Mouse (Mus musculus): Measurements from ENCODE around the gene Ezr. TPM values are rescaled to one million over a fixed set of nuclear protein-coding genes. Genes with fewer than 3 reads are reported as not detected.
A peak's percentile ranks its signal among the peaks of the same experiment; 100 is the strongest.

Ezr gene
- polyA plus RNA-seq, 1 experiment from 2014 or later: 288 TPM

GRCm38 (mm10) chr17:6736306-6737272 is 46.0 kb downstream of the Ezr start:
- Histone ChIP-seq H3K9me3 (ENCODE audit: low read length) (no peaks in the 10 kb centered on the region), H3K4me1 (ENCODE audit: insufficient read depth, low read depth, low read length) (peaks cover 5% of the 10 kb centered on the region; the same call in 1 of the 2 replicates), H3K27ac (ENCODE audit: low read length) (peak overlapping the region; percentile 57; the same call in 1 of the 2 replicates), H3K27me3 (replicated peaks; ENCODE audit: insufficient read depth, low read length) (no peaks in the 10 kb centered on the region), H3K9ac (replicated peaks; ENCODE audit: low read depth) (no peak overlapping the region), H3K36me3 (ENCODE audit: insufficient read depth, low read length) (peaks cover 18% of the 10 kb centered on the region), H3K4me2 (replicated peaks; ENCODE audit: low read depth, low read length) (no peak overlapping the region), H3K4me3 (ENCODE audit: low read depth, low read length) (no peak overlapping the region)
- DNase-seq (ENCODE audit: low spot score) (peak; percentile 70), ATAC-seq (peak; percentile 52)
- WGBS: 45% methylated on average over 15 of the region's 15 CpGs
- TF ChIP-seq CTCF (IDR thresholded peaks at IDR 0.05): no peak
- TF ChIP-seq EP300 (IDR thresholded peaks at IDR 0.05): no peak

DNA sequence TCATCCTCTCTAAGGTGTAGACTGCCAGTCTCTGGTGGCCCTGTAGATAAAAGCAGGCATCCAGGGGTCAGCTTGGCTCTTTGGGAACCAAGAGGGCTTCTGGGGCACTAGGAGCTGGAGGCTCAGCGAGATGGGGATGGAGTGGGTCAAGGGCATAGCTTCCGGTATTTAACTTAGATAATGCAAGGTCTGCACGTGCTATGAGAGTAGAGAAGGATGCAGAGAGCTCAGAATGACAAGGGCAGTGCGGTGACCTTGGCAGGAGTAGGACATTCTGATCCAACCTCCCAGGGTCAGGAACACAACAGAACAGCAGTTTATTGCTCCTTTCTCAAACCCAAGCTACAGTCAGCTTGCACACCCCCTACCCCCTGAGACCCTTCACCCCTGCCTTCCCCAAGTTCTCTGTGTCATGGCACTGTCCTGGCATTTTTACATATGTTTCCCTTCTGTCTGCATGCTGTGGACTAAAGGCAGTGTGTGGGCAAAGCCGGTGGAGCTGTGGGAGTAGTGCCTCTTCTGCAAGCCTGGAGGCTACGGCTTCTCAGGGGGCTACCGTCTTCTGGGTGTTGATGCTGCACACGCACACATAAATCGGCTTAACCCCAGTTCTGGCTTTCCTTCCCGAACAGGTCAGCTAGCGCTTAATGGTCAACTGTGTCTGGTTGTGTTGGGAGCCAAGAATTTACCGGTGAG is 47.7 kb downstream of the Ezr start:
- no peak overlapping the region for H3K9ac ChIP-seq (replicated peaks; ENCODE audit: low read depth)
- 0 out of 2 replicates have a peak, but pooled peaks cover 5% of the 10 kb centered on the region for H3K4me1 ChIP-seq (ENCODE audit: insufficient read depth, low read depth, low read length)
- DNase-seq (ENCODE audit: low spot score): no peak
- no peaks in the 10 kb centered on the region for H3K9me3 ChIP-seq (ENCODE audit: low read length)
- no peaks in the 10 kb centered on the region for H3K27me3 ChIP-seq (replicated peaks; ENCODE audit: insufficient read depth, low read length)
- no peak overlapping the region for H3K4me2 ChIP-seq (replicated peaks; ENCODE audit: low read depth, low read length)
- 86% methylated on average over 12 of the region's 12 CpGs for WGBS
- no peak for TF ChIP-seq CTCF (IDR thresholded peaks at IDR 0.05)
- no peak for TF ChIP-seq EP300 (IDR thresholded peaks at IDR 0.05)
- no peak overlapping the region for H3K27ac ChIP-seq (ENCODE audit: low read length)
- H3K36me3 ChIP-seq (ENCODE audit: insufficient read depth, low read length): peaks cover 12% of the 10 kb centered on the region
- ATAC-seq: no peak
- no peak overlapping the region for H3K4me3 ChIP-seq (ENCODE audit: low read depth, low read length)

DNA sequence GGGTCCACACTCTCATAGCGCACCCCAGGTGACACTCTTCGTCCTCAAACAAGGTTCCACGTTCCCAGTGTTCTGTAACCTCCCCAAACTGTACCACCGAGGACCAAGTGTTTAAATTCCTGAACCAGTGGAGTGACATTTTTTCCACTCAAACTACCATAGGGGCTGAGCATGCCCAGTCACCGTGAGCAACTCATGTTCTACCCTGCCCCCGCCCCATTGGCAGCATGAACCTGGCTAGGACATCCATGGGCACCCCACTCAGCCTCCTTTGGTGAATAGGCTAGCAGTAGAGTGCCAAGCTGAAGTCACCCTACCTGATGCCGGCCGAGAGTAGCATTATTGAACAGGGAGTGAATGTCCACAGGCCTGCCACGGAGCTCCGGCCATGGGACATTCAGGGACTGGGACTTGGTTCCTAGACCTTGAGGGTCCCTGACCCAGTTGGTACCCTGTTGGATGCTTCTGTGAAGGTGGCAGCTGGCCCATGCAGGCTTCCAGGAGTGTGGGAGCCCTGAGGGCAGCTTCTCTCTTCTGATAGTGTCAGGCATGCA is 49.2 kb downstream of the Ezr start:
- no peak overlapping the region for H3K4me2 ChIP-seq (replicated peaks; ENCODE audit: low read depth, low read length)
- H3K27ac ChIP-seq (ENCODE audit: low read length): no peak overlapping the region
- no peaks in the 10 kb centered on the region for H3K36me3 ChIP-seq (ENCODE audit: insufficient read depth, low read length)
- WGBS: 71% methylated on average over 10 of the region's 10 CpGs
- ATAC-seq (peak; percentile 38), DNase-seq (ENCODE audit: low spot score) (peak; percentile 53)
- no peak overlapping the region for H3K4me3 ChIP-seq (ENCODE audit: low read depth, low read length)
- 0 out of 2 replicates have a peak, but pooled peaks cover 5% of the 10 kb centered on the region for H3K4me1 ChIP-seq (ENCODE audit: insufficient read depth, low read depth, low read length)
- TF ChIP-seq EP300 (IDR thresholded peaks at IDR 0.05) (no peak), CTCF (IDR thresholded peaks at IDR 0.05) (no peak)
- H3K9ac ChIP-seq (replicated peaks; ENCODE audit: low read depth): no peak overlapping the region
- H3K27me3 ChIP-seq (replicated peaks; ENCODE audit: insufficient read depth, low read length): no peaks in the 10 kb centered on the region
- H3K9me3 ChIP-seq (ENCODE audit: low read length): no peaks in the 10 kb centered on the region

- H3K9me3 ChIP-seq (ENCODE audit: low read length): no peaks in the 10 kb centered on the region
- no peak overlapping the region for H3K9ac ChIP-seq (replicated peaks; ENCODE audit: low read depth)
- WGBS: 90% methylated on average over 4 of the region's 4 CpGs
- no peak overlapping the region for H3K4me3 ChIP-seq (ENCODE audit: low read depth, low read length)
- no peaks in the 10 kb centered on the region for H3K36me3 ChIP-seq (ENCODE audit: insufficient read depth, low read length)
- no peak overlapping the region for H3K27ac ChIP-seq (ENCODE audit: low read length)
- TF ChIP-seq CTCF (IDR thresholded peaks at IDR 0.05): no peak
- TF ChIP-seq EP300 (IDR thresholded peaks at IDR 0.05): no peak
- no peak overlapping the region for H3K4me2 ChIP-seq (replicated peaks; ENCODE audit: low read depth, low read length)
- H3K27me3 ChIP-seq (replicated peaks; ENCODE audit: insufficient read depth, low read length): no peaks in the 10 kb centered on the region
- 0 out of 2 replicates have a peak, but pooled peaks cover 5% of the 10 kb centered on the region for H3K4me1 ChIP-seq (ENCODE audit: insufficient read depth, low read depth, low read length)
- DNase-seq (ENCODE audit: low spot score) (no peak), ATAC-seq (no peak)
Measured at GRCm38 (mm10) chr17:6732665-6733064, 49.9 kb downstream of the Ezr start.

DNA sequence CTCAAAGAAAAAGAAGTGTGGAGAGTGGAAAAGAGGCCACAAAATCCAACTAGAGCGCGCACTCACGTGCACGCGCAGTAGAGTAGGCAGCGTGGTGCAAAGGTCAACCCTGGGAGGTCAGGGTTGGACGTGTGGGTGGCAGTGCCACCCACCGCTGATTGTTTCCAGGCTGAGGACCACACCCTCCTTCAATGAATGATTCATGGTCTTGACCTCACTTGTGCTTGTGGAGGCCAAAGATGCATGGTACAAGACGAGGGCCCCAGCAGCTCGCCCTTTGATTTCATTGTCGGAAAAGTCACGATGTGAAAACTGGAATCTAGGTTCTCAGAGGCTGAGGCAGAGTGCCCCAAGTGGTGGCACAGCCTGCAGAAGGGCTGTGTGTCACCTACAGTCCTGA is 51.0 kb downstream of the Ezr start:
- Histone ChIP-seq H3K4me1 (ENCODE audit: insufficient read depth, low read depth, low read length) (no peaks in the 10 kb centered on the region), H3K4me2 (replicated peaks; ENCODE audit: low read depth, low read length) (no peak overlapping the region), H3K9me3 (ENCODE audit: low read length) (no peaks in the 10 kb centered on the region), H3K27me3 (replicated peaks; ENCODE audit: insufficient read depth, low read length) (no peaks in the 10 kb centered on the region), H3K27ac (ENCODE audit: low read length) (no peak overlapping the region), H3K9ac (replicated peaks; ENCODE audit: low read depth) (no peak overlapping the region), H3K36me3 (ENCODE audit: insufficient read depth, low read length) (no peaks in the 10 kb centered on the region), H3K4me3 (ENCODE audit: low read depth, low read length) (no peak overlapping the region)
- 82% methylated on average over 12 of the region's 12 CpGs for WGBS
- TF ChIP-seq EP300 (IDR thresholded peaks at IDR 0.05) (no peak), CTCF (IDR thresholded peaks at IDR 0.05) (peak; percentile 14; the same call in 1 of the 2 replicates)
- no peak for ATAC-seq
- DNase-seq (ENCODE audit: low spot score): no peak

- Histone ChIP-seq H3K4me2 (replicated peaks; ENCODE audit: low read depth, low read length) (no peak overlapping the region), H3K4me3 (ENCODE audit: low read depth, low read length) (no peak overlapping the region), H3K27ac (ENCODE audit: low read length) (no peak overlapping the region), H3K36me3 (ENCODE audit: insufficient read depth, low read length) (no peaks in the 10 kb centered on the region), H3K9ac (replicated peaks; ENCODE audit: low read depth) (no peak overlapping the region), H3K4me1 (ENCODE audit: insufficient read depth, low read depth, low read length) (no peaks in the 10 kb centered on the region), H3K27me3 (replicated peaks; ENCODE audit: insufficient read depth, low read length) (no peaks in the 10 kb centered on the region), H3K9me3 (ENCODE audit: low read length) (no peaks in the 10 kb centered on the region)
- no peak for DNase-seq (ENCODE audit: low spot score)
- TF ChIP-seq EP300 (IDR thresholded peaks at IDR 0.05) (no peak), CTCF (IDR thresholded peaks at IDR 0.05) (no peak)
- WGBS: 75% methylated on average over 8 of the region's 8 CpGs
- ATAC-seq: no peak
Measured at GRCm38 (mm10) chr17:6731132-6731531, 51.5 kb downstream of the Ezr start.
